Mouse (Mus musculus) kidney, embryonic 15.5 days (tissue): ENCODE results near the gene Nt5m. TPM values are rescaled to one million over a fixed set of nuclear protein-coding genes. Genes with fewer than 3 reads are reported as not detected.

Source experiments
- ATAC-seq: fragments of 200-750 bp; cut with Nextera tagmentation; replicated peaks from 2 replicates; pipeline ENCODE4 v1.8.0; 2017; ENCODE audit warnings: moderate TSS enrichment; ENCODE audit not compliant: low FRiP score
- H3K27ac ChIP-seq: fragments of 300-500 bp; sonication (generic); 2 replicates; pipeline ENCODE4 v1.5.1; 2015; ENCODE audit warnings: mild to moderate bottlenecking, inconsistent platforms
- H3K27me3 ChIP-seq: fragments of 300-500 bp; sonication (generic); 2 replicates; pipeline ENCODE4 v1.6.1; 2015; ENCODE audit warnings: inconsistent platforms
- H3K36me3 ChIP-seq: fragments of 300-500 bp; sonication (generic); 2 replicates; pipeline ENCODE4 v1.6.1; 2015; ENCODE audit warnings: inconsistent platforms
- H3K4me1 ChIP-seq: fragments of 300-500 bp; sonication (generic); 2 replicates; pipeline ENCODE4 v1.6.1; 2015; ENCODE audit warnings: inconsistent platforms
- H3K4me2 ChIP-seq: fragments of 300-500 bp; sonication (generic); 2 replicates; pipeline ENCODE4 v1.6.1; 2015; ENCODE audit warnings: moderate library complexity, mild to moderate bottlenecking, inconsistent platforms
- H3K4me3 ChIP-seq: fragments of 300-500 bp; sonication (generic); replicated peaks from 2 replicates; pipeline ENCODE4 v1.5.1; 2015; ENCODE audit warnings: mild to moderate bottlenecking, inconsistent platforms
- H3K9ac ChIP-seq: fragments of 300-500 bp; sonication (generic); 2 replicates; pipeline ENCODE4 v1.6.1; 2015; ENCODE audit warnings: mild to moderate bottlenecking, inconsistent platforms
- H3K9me3 ChIP-seq: fragments of 300-500 bp; sonication (generic); replicated peaks from 2 replicates; pipeline ENCODE4 v1.6.1; 2016; ENCODE audit warnings: inconsistent platforms
- WGBS: fragments of 180-500 bp; shearing (Covaris S2); methylation state at CpG from one replicate; pipeline ENCODE4 v1.1.7; 2015; ENCODE audit warnings: mixed read lengths; 5-methylcytosine and 5-hydroxymethylcytosine counted together
- polyA plus RNA-seq: library from polyadenylated mRNA; unstranded; fragments of >200 nt; fragmentation: Nextera tagmentation; extraction: Ambion mirVana; gene quantifications from 2 replicates; pipeline ENCODE4 v1.2.1, GENCODE M21; 2015

Gene Nt5m
- 37.9 and 42.8 TPM in 2 replicates for polyA plus RNA-seq

DNA sequence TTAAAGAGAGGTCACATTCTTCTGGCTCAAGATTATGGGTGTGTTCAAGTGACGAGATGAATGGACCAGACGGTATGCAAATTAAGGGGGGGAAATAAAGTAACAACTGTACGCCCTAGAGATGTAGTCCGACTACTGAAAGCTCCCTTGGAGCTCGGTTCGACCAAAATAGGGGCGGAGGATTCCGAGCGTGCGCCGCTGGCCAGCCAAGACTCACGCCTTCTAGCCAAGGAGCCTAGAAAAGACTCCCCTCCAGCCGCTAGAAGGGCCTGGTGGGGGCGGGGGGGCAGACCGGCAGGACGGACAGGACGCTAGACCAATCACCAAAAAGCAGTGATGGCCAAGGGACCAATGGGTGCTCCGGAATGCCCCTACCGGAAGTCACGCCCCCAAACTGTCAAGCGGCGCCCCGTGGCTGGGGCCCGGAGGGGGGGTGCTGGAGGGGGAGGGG lies at the start of gene Nt5m:
TSS of gene Nt5m (plus strand) at position 440 of the 451 bp plus-strand sequence.
- Histone ChIP-seq H3K9ac (peak within 1 kb of the TSS; percentile 96), H3K36me3 (peaks cover 35% of the 10 kb centered on the region), H3K4me1 (peaks cover 27% of the 10 kb centered on the region), H3K4me2 (peak within 1 kb of the TSS; percentile 69), H3K4me3 (peak within 1 kb of the TSS; percentile 100), H3K27ac (peak within 1 kb of the TSS; percentile 99), H3K27me3 (no peaks in the 10 kb centered on the region), H3K9me3 (no peaks in the 10 kb centered on the region)
- under 1% methylated on average over 24 of the region's 24 CpGs for WGBS
- ATAC-seq: peak; percentile 98

- Histone ChIP-seq H3K27me3 (no peaks in the 10 kb centered on the region), H3K9me3 (no peaks in the 10 kb centered on the region), H3K9ac (no peak overlapping the region), H3K4me1 (no peaks in the 10 kb centered on the region), H3K36me3 (peaks cover 73% of the 10 kb centered on the region), H3K4me3 (no peak overlapping the region), H3K4me2 (no peak overlapping the region), H3K27ac (no peak overlapping the region)
- ATAC-seq: no peak
- WGBS: 88% methylated on average over 6 of the region's 6 CpGs
These were observed 45.9 kb upstream of the Nt5m start for GRCm38 (mm10) chr11:59793390-59793789.

- Histone ChIP-seq H3K9me3 (no peaks in the 10 kb centered on the region), H3K27me3 (no peaks in the 10 kb centered on the region), H3K27ac (no peak overlapping the region), H3K4me3 (no peak overlapping the region), H3K4me1 (no peaks in the 10 kb centered on the region), H3K4me2 (no peak overlapping the region), H3K9ac (no peak overlapping the region), H3K36me3 (peaks cover 99% of the 10 kb centered on the region)
- no peak for ATAC-seq
- WGBS: 96% methylated on average over 10 of the region's 10 CpGs
These were observed 38.8 kb upstream of the Nt5m start for GRCm38 (mm10) chr11:59800412-59800811.

GRCm38 (mm10) chr11:59801881-59802280 lies 37.4 kb upstream of the Nt5m start:
- no peaks in the 10 kb centered on the region for H3K9me3 ChIP-seq
- no peaks in the 10 kb centered on the region for H3K4me1 ChIP-seq
- no peak overlapping the region for H3K9ac ChIP-seq
- ATAC-seq: no peak
- H3K36me3 ChIP-seq: peaks cover 98% of the 10 kb centered on the region
- no peaks in the 10 kb centered on the region for H3K27me3 ChIP-seq
- no peak overlapping the region for H3K27ac ChIP-seq
- no peak overlapping the region for H3K4me2 ChIP-seq
- 91% methylated on average over 8 of the region's 8 CpGs for WGBS
- H3K4me3 ChIP-seq: no peak overlapping the region

DNA sequence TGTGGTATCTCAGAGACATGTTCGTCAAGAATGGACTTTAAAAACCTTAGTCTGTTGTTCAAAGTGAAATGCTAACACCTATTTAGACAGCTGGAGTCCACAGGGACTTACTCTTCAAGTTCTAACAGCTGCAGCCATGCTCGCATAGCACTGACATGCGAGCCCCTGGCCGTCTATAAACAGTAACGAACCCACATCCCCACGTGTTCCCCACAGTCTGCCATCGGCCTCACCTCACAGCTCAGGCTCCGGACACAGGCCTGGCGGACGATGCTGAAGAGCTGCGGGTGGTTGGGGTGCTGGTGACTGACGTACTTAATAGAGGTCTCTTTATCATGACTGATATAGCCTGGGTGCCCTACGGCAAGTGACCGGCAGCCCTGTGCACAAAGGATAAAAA lies 35.7 kb upstream of the Nt5m start:
- peaks cover 7% of the 10 kb centered on the region for H3K4me1 ChIP-seq
- 84% methylated on average over 14 of the region's 14 CpGs for WGBS
- peaks cover 93% of the 10 kb centered on the region for H3K36me3 ChIP-seq
- H3K27me3 ChIP-seq: no peaks in the 10 kb centered on the region
- H3K9ac ChIP-seq: no peak overlapping the region
- H3K9me3 ChIP-seq: no peaks in the 10 kb centered on the region
- no peak for ATAC-seq
- H3K4me2 ChIP-seq: no peak overlapping the region
- H3K4me3 ChIP-seq: no peak overlapping the region
- H3K27ac ChIP-seq: no peak overlapping the region

GRCm38 (mm10) chr11:59804409-59805110 lies 34.7 kb upstream of the Nt5m start:
- H3K4me2 ChIP-seq: no peak overlapping the region
- H3K9me3 ChIP-seq: no peaks in the 10 kb centered on the region
- H3K9ac ChIP-seq: no peak overlapping the region
- no peak for ATAC-seq
- H3K4me1 ChIP-seq: peaks cover 15% of the 10 kb centered on the region
- H3K27ac ChIP-seq: no peak overlapping the region
- no peaks in the 10 kb centered on the region for H3K27me3 ChIP-seq
- H3K36me3 ChIP-seq: peaks cover 82% of the 10 kb centered on the region
- 88% methylated on average over 22 of the region's 22 CpGs for WGBS
- no peak overlapping the region for H3K4me3 ChIP-seq

- 76% methylated on average over 1 of the region's 1 CpGs for WGBS
These were observed 34.0 kb upstream of the Nt5m start for GRCm38 (mm10) chr11:59805256-59805655.

GRCm38 (mm10) chr11:59805656-59806055 lies 33.6 kb upstream of the Nt5m start:
- Histone ChIP-seq H3K4me1 (peaks cover 15% of the 10 kb centered on the region), H3K27ac (no peak overlapping the region), H3K36me3 (peaks cover 71% of the 10 kb centered on the region), H3K9me3 (no peaks in the 10 kb centered on the region), H3K4me3 (no peak overlapping the region), H3K9ac (no peak overlapping the region), H3K4me2 (no peak overlapping the region), H3K27me3 (no peaks in the 10 kb centered on the region)
- ATAC-seq: no peak
- WGBS: 91% methylated on average over 2 of the region's 2 CpGs

More at GRCm38 (mm10) chr11:59805256-59805655, 34.0 kb upstream of the Nt5m start:
- H3K36me3 ChIP-seq: peaks cover 75% of the 10 kb centered on the region
- H3K9ac ChIP-seq: no peak overlapping the region
- no peak overlapping the region for H3K4me2 ChIP-seq
- H3K27me3 ChIP-seq: no peaks in the 10 kb centered on the region
- H3K27ac ChIP-seq: no peak overlapping the region
- H3K4me3 ChIP-seq: no peak overlapping the region
- ATAC-seq: no peak
- peaks cover 15% of the 10 kb centered on the region for H3K4me1 ChIP-seq
- no peaks in the 10 kb centered on the region for H3K9me3 ChIP-seq

- H3K9ac ChIP-seq: peak overlapping the region; percentile 90
- WGBS: 73% methylated on average over 14 of the region's 14 CpGs
- peak overlapping the region; percentile 89 for H3K4me2 ChIP-seq
- no peak for ATAC-seq
- peaks cover 17% of the 10 kb centered on the region for H3K4me1 ChIP-seq
- peak overlapping the region; percentile 99 for H3K27ac ChIP-seq
- no peaks in the 10 kb centered on the region for H3K27me3 ChIP-seq
- H3K4me3 ChIP-seq: peak overlapping the region; percentile 90
- no peaks in the 10 kb centered on the region for H3K9me3 ChIP-seq
- H3K36me3 ChIP-seq: peaks cover 44% of the 10 kb centered on the region
These were observed 30.9 kb upstream of the Nt5m start for GRCm38 (mm10) chr11:59808170-59808960.

DNA sequence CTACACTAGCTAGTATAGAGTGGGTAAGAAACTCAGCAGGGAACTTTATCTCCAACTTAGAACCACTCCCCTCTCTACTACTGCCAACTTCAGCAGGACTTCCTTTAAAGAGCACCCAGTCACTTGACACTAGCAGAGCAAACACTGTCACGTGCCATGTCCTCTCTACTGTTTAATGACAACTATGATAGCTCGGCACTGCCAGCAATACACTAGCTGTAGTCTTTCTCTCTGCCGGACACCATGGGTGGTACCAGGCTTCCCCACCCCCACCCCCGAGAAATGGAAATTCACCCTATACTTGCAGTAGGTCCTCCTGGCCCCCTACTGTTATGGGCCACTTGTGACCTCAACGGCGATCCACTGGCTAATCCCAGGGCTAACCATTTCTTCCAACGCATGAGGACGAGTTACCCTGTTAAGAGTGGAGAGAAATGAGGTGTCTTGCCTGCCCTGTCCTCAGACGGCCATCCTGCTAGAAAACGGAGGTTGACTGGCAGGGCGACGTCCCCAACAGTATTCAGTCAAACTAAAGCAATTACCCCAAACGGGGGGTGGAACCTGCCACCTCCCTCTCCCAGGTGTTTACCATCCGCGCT lies 30.1 kb upstream of the Nt5m start:
- Histone ChIP-seq H3K27ac (peak overlapping the region; percentile 99), H3K4me3 (peak overlapping the region; percentile 90), H3K4me2 (peak overlapping the region; percentile 89), H3K9ac (peak overlapping the region; percentile 90), H3K9me3 (no peaks in the 10 kb centered on the region), H3K36me3 (peaks cover 36% of the 10 kb centered on the region), H3K27me3 (no peaks in the 10 kb centered on the region), H3K4me1 (peaks cover 17% of the 10 kb centered on the region)
- under 1% methylated on average over 15 of the region's 15 CpGs for WGBS
- ATAC-seq: peak; percentile 25; the same call in 1 of the 2 replicates

DNA sequence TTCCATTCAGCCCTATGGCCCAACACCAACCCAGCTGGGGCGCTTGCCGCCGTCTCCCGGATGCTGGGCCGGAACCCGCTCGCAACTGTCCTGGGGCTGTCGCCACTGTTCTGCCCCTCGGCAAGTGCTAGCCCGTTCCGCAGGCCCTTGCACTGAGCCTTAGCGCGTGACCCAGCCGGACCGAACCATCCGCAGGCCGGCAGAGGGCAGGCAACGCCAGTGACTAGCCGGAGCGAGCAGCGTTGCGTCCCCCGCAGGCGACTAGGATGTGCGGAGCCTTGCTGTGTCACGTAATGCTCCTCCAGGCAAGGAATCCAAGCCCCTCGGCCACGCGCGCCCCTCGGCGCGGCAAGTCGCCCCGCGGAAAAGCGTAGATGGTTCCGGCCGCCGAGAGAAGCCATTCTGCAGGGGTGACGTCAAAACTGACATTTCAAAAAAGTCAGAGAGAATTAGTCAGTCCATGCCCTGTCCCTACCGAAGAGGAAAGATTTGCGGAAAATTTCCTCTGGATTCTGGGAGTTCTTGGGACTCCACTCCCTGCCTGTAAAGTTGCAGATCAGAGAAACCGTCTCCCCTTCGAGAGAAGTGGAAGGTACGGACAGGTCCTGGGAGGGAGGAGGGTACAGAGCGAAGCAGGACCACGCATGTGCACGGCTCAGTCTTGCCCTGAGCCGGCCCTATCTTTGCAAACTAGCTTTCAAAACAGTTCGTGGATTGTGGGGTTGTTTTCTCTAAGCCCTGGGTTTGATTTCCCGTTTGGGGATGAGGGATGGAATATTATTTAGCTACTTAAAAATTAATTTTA lies 29.4 kb upstream of the Nt5m start, which contains the start of gene Flcn:
TSS of gene Flcn (minus strand) at position 347 of the 805 bp plus-strand sequence.
- no peaks in the 10 kb centered on the region for H3K27me3 ChIP-seq
- peak within 1 kb of the TSS; percentile 89 for H3K4me2 ChIP-seq
- peak within 1 kb of the TSS; percentile 90 for H3K9ac ChIP-seq
- peaks cover 29% of the 10 kb centered on the region for H3K36me3 ChIP-seq
- no peaks in the 10 kb centered on the region for H3K9me3 ChIP-seq
- under 1% methylated on average over 52 of the region's 52 CpGs for WGBS
- peak within 1 kb of the TSS; percentile 99 for H3K27ac ChIP-seq
- H3K4me1 ChIP-seq: peaks cover 17% of the 10 kb centered on the region
- peak within 1 kb of the TSS; percentile 90 for H3K4me3 ChIP-seq
- ATAC-seq: peak; percentile 93
